Mouse (Mus musculus) hindbrain, embryonic 10.5 days (tissue): ENCODE measurements around the gene Htr2a. TPM values are rescaled to one million over a fixed set of nuclear protein-coding genes. Genes with fewer than 3 reads are reported as not detected.

Source experiments
- DNase-seq: peaks from one replicate; pipeline ENCODE4 v3.0.0-alpha.2; 2017; ENCODE audit warnings: low spot score
- H3K27ac ChIP-seq: fragments of 300-500 bp; sonication (generic); 2 replicates; pipeline ENCODE4 v1.5.1; 2016; ENCODE audit warnings: mild to moderate bottlenecking, moderate library complexity
- H3K27me3 ChIP-seq: fragments of 300-500 bp; sonication (generic); 2 replicates; pipeline ENCODE4 v1.6.1; 2016; ENCODE audit warnings: mild to moderate bottlenecking; ENCODE audit not compliant: poor library complexity, insufficient read depth, severe bottlenecking
- H3K36me3 ChIP-seq: fragments of 300-500 bp; sonication (generic); 2 replicates; pipeline ENCODE4 v1.6.1; 2016; ENCODE audit warnings: mild to moderate bottlenecking, moderate library complexity
- H3K4me1 ChIP-seq: fragments of 300-500 bp; sonication (generic); replicated peaks from 2 replicates; pipeline ENCODE4 v1.6.1; 2016; ENCODE audit warnings: mild to moderate bottlenecking
- H3K4me3 ChIP-seq: fragments of 300-500 bp; sonication (generic); 2 replicates; pipeline ENCODE4 v1.5.1; 2016; ENCODE audit warnings: mild to moderate bottlenecking, moderate library complexity
- H3K9me3 ChIP-seq: fragments of 300-500 bp; sonication (generic); 2 replicates; pipeline ENCODE4 v1.6.1; 2016; ENCODE audit warnings: mild to moderate bottlenecking, moderate library complexity
- WGBS: fragments of 180-500 bp; shearing (Covaris S2); methylation state at CpG from one replicate; pipeline ENCODE4 v1.1.7; 2016; 5-methylcytosine and 5-hydroxymethylcytosine counted together
- polyA plus RNA-seq: library from polyadenylated mRNA; unstranded; fragments of >200 nt; fragmentation: Nextera tagmentation; extraction: Ambion mirVana; gene quantifications from 2 replicates; pipeline ENCODE4 v1.2.1, GENCODE M21; 2016

Htr2a gene
- polyA plus RNA-seq: 0.16 and 0.20 TPM in 2 replicates

DNA sequence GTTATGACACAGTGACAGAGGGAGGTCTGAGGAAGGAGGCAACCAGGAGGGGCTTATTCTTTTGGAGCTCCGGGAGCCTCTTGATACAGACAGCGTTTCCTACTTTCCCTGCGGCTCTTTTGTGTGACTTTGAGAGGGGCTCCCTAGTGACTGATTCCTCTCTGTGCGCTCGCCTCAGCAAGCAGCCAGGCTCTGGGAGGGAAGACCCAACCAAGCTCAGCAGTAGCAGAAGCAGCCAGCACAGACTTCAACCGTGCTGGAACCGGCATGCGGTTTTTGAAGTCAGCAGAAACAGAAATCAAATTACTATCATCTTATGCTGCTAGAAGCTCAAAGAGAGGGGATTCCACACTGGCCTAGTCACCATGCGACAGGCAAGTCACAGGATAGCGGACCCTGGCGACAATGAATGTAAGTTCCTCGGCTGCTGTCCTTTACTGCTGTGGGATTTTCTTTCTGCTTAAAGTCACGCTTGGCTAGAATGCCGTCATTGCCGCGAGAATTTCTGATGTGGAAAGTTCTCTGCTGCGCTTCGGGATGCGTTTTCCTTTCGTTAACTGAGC lies at the start of gene Htr2a:
Gene Htr2a, plus strand, starts transcription at position 22 of the 563 bp plus-strand sequence.
- peak; percentile 50 for DNase-seq
- no peaks in the 10 kb centered on the region for H3K9me3 ChIP-seq
- H3K27ac ChIP-seq: peak within 1 kb of the TSS; percentile 62; the same call in 1 of the 2 replicates
- no peaks in the 10 kb centered on the region for H3K36me3 ChIP-seq
- WGBS: 1% methylated on average over 20 of the region's 20 CpGs
- H3K27me3 ChIP-seq: peaks cover 40% of the 10 kb centered on the region
- H3K4me1 ChIP-seq: peaks cover 25% of the 10 kb centered on the region
- peak within 1 kb of the TSS; percentile 55 for H3K4me3 ChIP-seq

DNA sequence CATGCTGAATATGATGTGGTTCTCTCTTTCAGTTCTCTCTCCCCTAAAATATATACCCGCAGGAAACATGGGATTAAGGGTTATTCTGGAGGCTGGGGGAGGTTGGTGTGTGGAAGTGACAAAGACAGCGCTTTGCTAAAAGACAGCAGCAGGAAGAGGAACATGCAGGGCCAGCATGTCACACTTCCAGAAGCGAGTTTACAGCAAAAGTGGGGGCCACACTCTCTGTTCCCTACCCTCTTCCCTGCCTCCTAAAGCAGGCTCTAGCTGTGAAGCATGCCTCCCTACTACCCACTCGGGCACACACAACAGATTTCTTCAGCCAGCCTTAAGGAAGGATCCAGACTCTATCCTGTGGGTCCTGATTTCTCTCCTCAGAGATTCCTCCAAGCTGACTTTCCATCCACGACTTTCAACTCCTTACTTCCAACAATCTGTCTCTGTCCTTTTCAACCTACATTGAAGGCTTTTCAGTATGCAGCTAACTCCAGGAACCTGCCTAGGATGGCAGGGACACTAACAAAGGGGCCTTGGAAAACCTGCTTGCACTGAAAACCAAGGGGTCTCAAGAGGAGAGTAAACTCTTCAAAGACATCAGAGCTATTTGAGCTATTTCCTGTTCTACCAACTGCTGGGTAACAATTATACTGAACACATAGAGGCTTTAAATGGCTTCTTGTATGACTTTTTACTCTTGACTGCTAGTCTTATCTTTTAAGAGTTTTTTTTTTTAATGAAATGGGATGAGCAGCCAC lies 39.1 kb upstream of the Htr2a start:
- Histone ChIP-seq H3K9me3 (no peaks in the 10 kb centered on the region), H3K27me3 (no peaks in the 10 kb centered on the region), H3K27ac (no peak overlapping the region)

DNA sequence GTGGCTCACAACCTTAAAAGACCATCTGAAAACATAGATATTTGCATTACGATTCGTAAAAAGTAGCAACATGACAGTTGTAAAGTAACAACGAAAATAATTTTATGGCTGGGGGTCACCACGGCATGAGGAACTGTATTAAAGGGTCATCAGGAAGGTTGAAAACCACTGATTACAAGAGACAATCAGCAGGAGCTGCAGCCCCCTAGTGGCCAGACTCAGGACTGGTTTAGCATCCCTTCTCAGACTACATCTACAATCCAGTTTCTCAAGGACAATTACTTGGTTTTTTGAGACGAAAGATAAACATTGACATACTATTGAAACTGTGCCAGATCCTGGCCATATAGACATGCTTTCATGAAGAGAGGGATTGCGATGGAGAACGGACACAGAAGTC lies 38.1 kb upstream of the Htr2a start:
- no peaks in the 10 kb centered on the region for H3K9me3 ChIP-seq
- WGBS: 60% methylated on average over 7 of the region's 7 CpGs
- H3K4me3 ChIP-seq: no peak overlapping the region
- peak; percentile 49 for DNase-seq
- H3K27me3 ChIP-seq: no peaks in the 10 kb centered on the region
- H3K36me3 ChIP-seq: no peaks in the 10 kb centered on the region
- H3K4me1 ChIP-seq: no peaks in the 10 kb centered on the region
- H3K27ac ChIP-seq: no peak overlapping the region

More for the DNA sequence above, 39.1 kb upstream of the Htr2a start:
- DNase-seq: no peak
- H3K4me3 ChIP-seq: no peak overlapping the region
- WGBS: 74% methylated on average over 5 of the region's 5 CpGs
- H3K36me3 ChIP-seq: no peaks in the 10 kb centered on the region
- no peaks in the 10 kb centered on the region for H3K4me1 ChIP-seq

GRCm38 (mm10) chr14:74603131-74603766 lies 37.4 kb upstream of the Htr2a start:
- Histone ChIP-seq H3K4me3 (no peak overlapping the region), H3K27ac (no peak overlapping the region), H3K36me3 (no peaks in the 10 kb centered on the region), H3K4me1 (no peaks in the 10 kb centered on the region), H3K9me3 (no peaks in the 10 kb centered on the region), H3K27me3 (no peaks in the 10 kb centered on the region)
- WGBS: 89% methylated on average over 7 of the region's 7 CpGs
- no peak for DNase-seq

- 86% methylated on average over 8 of the region's 8 CpGs for WGBS
- H3K9me3 ChIP-seq: no peaks in the 10 kb centered on the region
- no peaks in the 10 kb centered on the region for H3K36me3 ChIP-seq
- no peaks in the 10 kb centered on the region for H3K4me1 ChIP-seq
- no peak for DNase-seq
- H3K4me3 ChIP-seq: no peak overlapping the region
- no peaks in the 10 kb centered on the region for H3K27me3 ChIP-seq
- no peak overlapping the region for H3K27ac ChIP-seq
These were observed 29.3 kb upstream of the Htr2a start for GRCm38 (mm10) chr14:74611326-74611725.

GRCm38 (mm10) chr14:74618858-74619257 lies 21.8 kb upstream of the Htr2a start:
- 61% methylated on average over 4 of the region's 4 CpGs for WGBS

GRCm38 (mm10) chr14:74638071-74638470 lies 2.6 kb upstream of the Htr2a start:
- H3K4me3 ChIP-seq: no peak overlapping the region
- H3K36me3 ChIP-seq: no peaks in the 10 kb centered on the region
- 90% methylated on average over 4 of the region's 4 CpGs for WGBS
- DNase-seq: no peak
- H3K9me3 ChIP-seq: no peaks in the 10 kb centered on the region
- H3K27me3 ChIP-seq: peaks cover 37% of the 10 kb centered on the region
- H3K4me1 ChIP-seq: peaks cover 22% of the 10 kb centered on the region
- no peak overlapping the region for H3K27ac ChIP-seq

More at GRCm38 (mm10) chr14:74618858-74619257, 21.8 kb upstream of the Htr2a start:
- Histone ChIP-seq H3K4me1 (no peaks in the 10 kb centered on the region), H3K27me3 (no peaks in the 10 kb centered on the region), H3K27ac (no peak overlapping the region), H3K4me3 (no peak overlapping the region), H3K9me3 (0 out of 2 replicates have a peak, but pooled peaks cover 5% of the 10 kb centered on the region), H3K36me3 (no peaks in the 10 kb centered on the region)
- DNase-seq: no peak

- peak overlapping the region; percentile 55 for H3K4me3 ChIP-seq
- no peaks in the 10 kb centered on the region for H3K36me3 ChIP-seq
- 18% methylated on average over 17 of the region's 17 CpGs for WGBS
- H3K9me3 ChIP-seq: no peaks in the 10 kb centered on the region
- peak; percentile 24 for DNase-seq
- peak overlapping the region; percentile 35; the same call in 1 of the 2 replicates for H3K27ac ChIP-seq
- H3K4me1 ChIP-seq: peaks cover 25% of the 10 kb centered on the region
- H3K27me3 ChIP-seq: peaks cover 40% of the 10 kb centered on the region
These were observed 1.1 kb downstream of the Htr2a start for GRCm38 (mm10) chr14:74641668-74642230.

GRCm38 (mm10) chr14:74643296-74643695 lies 2.7 kb downstream of the Htr2a start:
- Histone ChIP-seq H3K4me3 (peak overlapping the region; percentile 32), H3K4me1 (peaks cover 25% of the 10 kb centered on the region), H3K9me3 (no peaks in the 10 kb centered on the region), H3K27me3 (peaks cover 40% of the 10 kb centered on the region), H3K36me3 (no peaks in the 10 kb centered on the region), H3K27ac (no peak overlapping the region)
- 1% methylated on average over 4 of the region's 4 CpGs for WGBS
- DNase-seq: peak; percentile 81

DNA sequence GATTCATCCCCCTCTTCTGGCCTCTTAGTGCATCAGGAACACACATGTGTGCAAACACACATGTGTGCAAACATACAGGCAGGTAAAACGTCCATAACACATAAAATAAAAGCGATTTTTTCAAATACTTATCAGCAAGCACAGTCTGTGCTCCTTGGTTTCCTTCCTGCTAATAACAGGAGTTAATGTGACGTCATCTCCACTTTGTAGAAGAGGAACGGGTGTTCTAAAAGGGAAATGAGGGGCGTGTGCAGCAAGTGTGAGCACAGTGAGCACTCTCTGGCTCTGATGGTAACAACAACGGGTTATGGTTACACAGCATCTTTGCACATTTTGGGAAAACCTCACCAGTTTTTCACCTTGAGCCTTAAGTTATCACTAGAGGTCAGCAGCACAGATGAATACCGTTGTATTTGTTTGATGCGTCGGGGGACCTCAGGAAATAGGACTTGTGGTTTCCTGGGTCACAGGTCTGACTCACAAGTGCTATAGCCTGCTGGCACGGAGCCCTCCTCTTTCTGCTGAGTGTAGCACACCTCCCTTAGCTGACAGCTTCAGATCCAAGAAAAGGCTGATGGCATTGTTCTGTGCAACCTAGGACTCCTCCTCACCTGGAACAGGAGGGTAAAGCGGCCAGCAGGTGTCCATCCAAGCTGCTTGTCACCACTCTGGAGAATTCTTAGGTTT lies 5.6 kb downstream of the Htr2a start:
- 76% methylated on average over 11 of the region's 11 CpGs for WGBS
- Histone ChIP-seq H3K36me3 (no peaks in the 10 kb centered on the region), H3K4me1 (peaks cover 16% of the 10 kb centered on the region), H3K27ac (no peak overlapping the region), H3K4me3 (no peak overlapping the region), H3K27me3 (peaks cover 18% of the 10 kb centered on the region), H3K9me3 (no peaks in the 10 kb centered on the region)
- DNase-seq: no peak

DNA sequence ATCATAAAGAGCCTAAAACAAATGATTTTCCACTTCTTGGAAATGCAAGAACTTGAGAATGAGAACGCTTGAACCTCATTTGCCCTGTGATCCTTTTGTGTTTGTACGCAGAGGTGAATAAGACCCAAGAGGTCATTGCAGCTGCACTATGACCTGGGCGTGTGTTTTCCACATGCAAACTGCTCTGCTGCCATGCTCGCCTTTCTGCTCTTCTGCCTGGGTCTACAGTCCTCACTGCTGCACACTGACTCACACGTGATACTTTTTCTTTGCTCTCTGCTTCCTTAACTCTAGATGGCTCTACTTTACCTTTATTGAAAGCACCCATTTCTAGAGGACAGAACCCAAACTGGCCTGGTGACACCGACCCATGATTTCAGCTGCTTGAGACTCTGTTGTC lies 9.4 kb downstream of the Htr2a start:
- Histone ChIP-seq H3K27me3 (no peaks in the 10 kb centered on the region), H3K27ac (no peak overlapping the region), H3K36me3 (no peaks in the 10 kb centered on the region), H3K9me3 (no peaks in the 10 kb centered on the region), H3K4me1 (no peaks in the 10 kb centered on the region), H3K4me3 (no peak overlapping the region)
- DNase-seq: no peak
- WGBS: 85% methylated on average over 6 of the region's 6 CpGs

- no peak for DNase-seq
- no peak overlapping the region for H3K4me3 ChIP-seq
- no peak overlapping the region for H3K27ac ChIP-seq
- H3K27me3 ChIP-seq: no peaks in the 10 kb centered on the region
- H3K4me1 ChIP-seq: no peaks in the 10 kb centered on the region
- no peaks in the 10 kb centered on the region for H3K36me3 ChIP-seq
- H3K9me3 ChIP-seq: no peaks in the 10 kb centered on the region
- WGBS: 82% methylated on average over 4 of the region's 4 CpGs
These were observed 11.0 kb downstream of the Htr2a start for GRCm38 (mm10) chr14:74651678-74652077.
